Mouse (Mus musculus) bone marrow, adult 2 months (tissue): ENCODE results near the gene Cdk2ap1. TPM values are rescaled to one million over a fixed set of nuclear protein-coding genes. Genes with fewer than 3 reads are reported as not detected.
A peak's percentile ranks its signal among the peaks of the same experiment; 100 is the strongest.
"Not testable (repeated sequence)": the region's sequence is repeated elsewhere in the genome, so short reads cannot be mapped to it uniquely, and the experiment has no call there.

ENCODE experiments used
- H3K27ac ChIP-seq: fragments of 200-500 bp; 2 replicates; pipeline ENCODE4 v1.5.1; 2012; ENCODE audit warnings: low read depth, mild to moderate bottlenecking, control low read depth, inconsistent platforms, low read length; ENCODE audit not compliant: control insufficient read depth, poor library complexity, insufficient read depth
- H3K4me1 ChIP-seq: fragments of 200-500 bp; 2 replicates; pipeline ENCODE4 v1.6.1; 2011; ENCODE audit warnings: low read length; ENCODE audit not compliant: control insufficient read depth, insufficient read depth
- H3K4me3 ChIP-seq: fragments of 200-500 bp; replicated peaks from 2 replicates; pipeline ENCODE3; 2011; ENCODE audit warnings: mild to moderate bottlenecking, low read depth, low read length, control low read depth; ENCODE audit not compliant: control insufficient read depth
- CTCF ChIP-seq: fragments of 200-500 bp; IDR thresholded peaks from 2 replicates; pipeline ENCODE4 v1.5.1; 2011; ENCODE audit warnings: low read length, control low read depth; ENCODE audit not compliant: control insufficient read depth, insufficient read depth
- POLR2A ChIP-seq: fragments of 200-500 bp; IDR thresholded peaks from 2 replicates; pipeline ENCODE4 v1.6.1; 2011; ENCODE audit warnings: low read depth, mild to moderate bottlenecking, control low read depth, low read length, borderline replicate concordance; ENCODE audit not compliant: control insufficient read depth
- WGBS: fragments of 180-500 bp; shearing (Covaris S2); methylation state at CpG from one replicate; pipeline ENCODE4 v1.1.7; 2018; 5-methylcytosine and 5-hydroxymethylcytosine counted together
- polyA plus RNA-seq: library from polyadenylated mRNA; stranded (reverse); fragments of >200 nt; gene quantifications from 2 replicates; pipeline ENCODE4 v1.2.4, GENCODE M21; 2011; ENCODE audit warnings: low replicate concordance; ENCODE audit not compliant: missing spikeins, insufficient read depth, insufficient read length

Gene Cdk2ap1
- polyA plus RNA-seq: 35.9 and 43.9 TPM in 2 replicates

DNA sequence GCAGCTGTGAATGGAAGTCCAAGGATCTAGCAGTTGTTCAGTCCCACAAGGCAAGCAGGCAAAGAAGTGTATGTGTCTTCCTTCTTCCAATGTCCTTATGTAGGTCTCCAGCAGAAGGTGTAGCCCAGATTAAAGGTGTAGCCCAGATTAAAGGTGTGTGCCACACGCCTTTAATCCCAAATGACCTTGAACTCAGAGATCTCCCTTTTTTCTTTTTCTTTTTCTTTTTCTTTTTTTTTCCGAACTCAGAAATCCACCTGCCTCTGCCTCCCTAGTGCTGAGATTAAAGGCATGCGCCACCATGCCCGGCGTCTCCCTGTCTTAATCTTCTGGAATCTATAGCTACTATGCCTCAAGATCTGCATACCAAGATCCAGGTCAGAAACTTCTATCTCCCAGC lies at the start of gene Cdk2ap1:
Gene Cdk2ap1 (minus strand): TSS at position 101 of the 400 bp plus-strand sequence.
- H3K27ac ChIP-seq, H3K4me1 ChIP-seq, H3K4me3 ChIP-seq: not testable (repeated sequence)
- WGBS: 86% methylated on average over 5 of the region's 5 CpGs

DNA sequence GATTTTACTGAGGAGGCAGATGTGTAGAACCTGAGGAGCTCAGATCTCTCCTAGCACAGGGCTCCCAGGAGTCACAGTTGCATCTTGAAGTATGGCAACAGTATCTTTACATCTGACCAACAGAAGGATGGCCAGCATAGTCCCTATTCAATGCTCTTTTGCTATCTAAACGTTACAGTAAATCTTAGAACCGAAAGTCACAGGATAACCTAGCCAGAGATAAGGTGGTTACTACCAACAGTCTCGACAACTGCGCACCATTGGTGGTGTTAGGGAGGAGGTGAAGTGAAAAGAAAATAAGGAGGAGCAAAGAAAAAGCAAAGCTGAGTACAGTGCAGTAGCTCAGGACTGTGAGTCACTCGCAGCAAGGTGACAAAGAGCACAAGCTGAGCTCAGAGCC lies 49.3 kb upstream of the Cdk2ap1 start:
- no peaks in the 10 kb centered on the region; the same call in 1 of the 2 replicates for H3K4me1 ChIP-seq
- TF ChIP-seq POLR2A: no peak
- TF ChIP-seq CTCF: no peak
- H3K4me3 ChIP-seq: no peak overlapping the region
- WGBS: 68% methylated on average over 5 of the region's 5 CpGs
- no peak overlapping the region for H3K27ac ChIP-seq

DNA sequence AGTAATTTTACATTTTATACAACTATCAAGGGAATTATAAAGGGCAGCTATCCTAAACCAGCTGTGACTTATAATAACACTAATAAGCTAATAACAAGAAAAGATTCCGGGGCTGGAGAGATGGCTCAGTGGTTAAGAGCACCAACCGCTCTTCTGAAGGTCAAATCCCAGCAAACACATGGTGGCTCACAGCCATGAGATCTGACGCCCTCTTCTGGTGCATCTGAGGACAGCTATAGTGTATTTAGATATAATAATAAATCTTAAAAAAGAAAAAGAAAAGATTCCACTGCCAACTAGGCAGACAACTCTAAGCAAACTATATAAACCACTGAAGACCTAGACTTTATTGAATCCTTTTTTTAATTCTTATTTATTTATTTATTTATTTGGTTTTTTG lies 47.9 kb upstream of the Cdk2ap1 start:
- no peak overlapping the region for H3K27ac ChIP-seq
- no peak for TF ChIP-seq POLR2A
- peak; percentile 31; the same call in 1 of the 2 replicates for TF ChIP-seq CTCF
- WGBS: 76% methylated on average over 3 of the region's 3 CpGs
- no peak overlapping the region for H3K4me3 ChIP-seq
- no peaks in the 10 kb centered on the region for H3K4me1 ChIP-seq

DNA sequence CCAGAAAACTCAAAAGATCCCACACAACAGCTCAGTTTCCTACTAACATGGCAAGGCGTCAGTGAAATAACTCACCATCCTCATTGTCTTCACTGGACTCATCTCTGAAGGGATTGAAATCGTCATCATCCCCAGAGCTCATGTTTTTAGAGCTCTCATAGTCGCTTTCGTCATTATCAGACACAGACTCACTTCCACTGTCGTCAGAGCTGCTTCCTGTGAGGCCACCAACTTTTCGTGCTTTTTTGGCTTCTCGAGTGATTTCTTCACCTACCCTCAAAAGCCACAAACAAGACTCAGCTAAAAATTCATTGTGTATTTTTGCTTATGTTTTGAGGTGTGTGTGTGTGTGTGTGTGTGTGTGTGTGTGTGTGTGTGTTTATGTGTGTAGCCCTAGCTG lies 30.8 kb upstream of the Cdk2ap1 start:
- Histone ChIP-seq H3K4me1 (no peaks in the 10 kb centered on the region; the same call in 1 of the 2 replicates), H3K4me3 (no peak overlapping the region), H3K27ac (no peak overlapping the region; the same call in 1 of the 2 replicates)
- TF ChIP-seq CTCF (no peak), POLR2A (no peak)
- 26% methylated on average over 7 of the region's 7 CpGs for WGBS

DNA sequence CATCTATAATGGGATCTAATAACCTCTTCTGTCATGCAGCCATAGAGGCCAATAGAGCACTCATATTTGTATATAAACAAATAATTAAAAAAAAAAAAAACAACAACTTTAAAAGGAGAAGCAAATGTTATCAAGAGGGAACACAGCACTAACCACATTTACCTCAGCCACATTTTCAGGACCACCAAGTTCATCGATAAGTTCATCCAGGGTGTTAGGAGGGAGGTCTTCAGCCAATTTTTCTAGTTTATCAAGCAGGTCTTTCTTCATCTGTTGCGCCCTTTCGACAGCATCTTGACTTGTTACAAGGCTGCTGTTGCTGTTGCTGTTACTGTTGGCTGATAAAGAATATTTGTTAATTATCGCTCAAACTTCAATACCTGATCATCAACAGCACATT lies 29.5 kb upstream of the Cdk2ap1 start:
- H3K4me1 ChIP-seq: no peaks in the 10 kb centered on the region; the same call in 1 of the 2 replicates
- H3K27ac ChIP-seq: no peak overlapping the region
- no peak overlapping the region for H3K4me3 ChIP-seq
- 80% methylated on average over 4 of the region's 4 CpGs for WGBS
- TF ChIP-seq POLR2A (no peak), CTCF (no peak)

DNA sequence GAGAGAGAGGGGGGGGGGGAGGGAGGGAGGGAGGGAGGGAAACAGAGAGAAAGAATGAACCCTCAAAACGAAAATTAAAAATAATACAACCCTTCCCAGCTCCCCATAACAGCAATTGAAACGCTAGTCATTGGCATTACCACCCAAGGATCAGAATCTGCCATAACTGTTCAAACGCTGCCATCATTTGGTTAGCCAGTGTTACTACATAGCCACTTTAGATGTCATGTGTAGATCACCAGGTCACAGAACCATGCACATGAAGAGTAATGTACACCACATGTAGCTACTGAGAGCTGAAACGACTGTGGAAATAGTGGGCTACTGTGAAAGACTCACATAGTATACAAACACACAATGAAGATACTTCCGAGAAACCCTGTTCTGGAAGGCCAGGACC lies 25.1 kb upstream of the Cdk2ap1 start:
- 57% methylated on average over 5 of the region's 5 CpGs for WGBS
- H3K27ac ChIP-seq: no peak overlapping the region
- no peaks in the 10 kb centered on the region; the same call in 1 of the 2 replicates for H3K4me1 ChIP-seq
- no peak overlapping the region for H3K4me3 ChIP-seq
- TF ChIP-seq POLR2A (no peak), CTCF (no peak)

DNA sequence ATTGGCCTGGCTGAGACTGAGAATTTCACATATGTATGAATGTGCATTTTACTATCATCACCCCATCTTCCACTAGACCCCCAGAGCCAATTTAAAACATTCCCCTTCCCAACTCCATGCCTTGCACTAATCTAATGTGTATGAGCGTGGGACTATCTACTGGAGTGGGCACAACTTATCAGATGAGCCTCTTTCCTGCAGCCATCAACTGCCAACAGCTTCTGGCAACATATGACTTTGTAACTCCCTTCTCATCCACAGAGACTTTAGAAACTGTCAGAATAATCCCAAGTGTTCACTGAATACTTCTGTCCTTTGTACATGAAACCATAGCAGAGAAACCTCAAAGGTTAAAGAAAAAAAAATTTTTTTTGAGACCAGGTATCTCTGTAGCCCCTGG lies 17.2 kb upstream of the Cdk2ap1 start:
- no peak overlapping the region for H3K4me3 ChIP-seq
- H3K27ac ChIP-seq: no peak overlapping the region
- H3K4me1 ChIP-seq: no peaks in the 10 kb centered on the region
- 63% methylated on average over 1 of the region's 1 CpGs for WGBS
- TF ChIP-seq POLR2A (no peak), CTCF (no peak)

DNA sequence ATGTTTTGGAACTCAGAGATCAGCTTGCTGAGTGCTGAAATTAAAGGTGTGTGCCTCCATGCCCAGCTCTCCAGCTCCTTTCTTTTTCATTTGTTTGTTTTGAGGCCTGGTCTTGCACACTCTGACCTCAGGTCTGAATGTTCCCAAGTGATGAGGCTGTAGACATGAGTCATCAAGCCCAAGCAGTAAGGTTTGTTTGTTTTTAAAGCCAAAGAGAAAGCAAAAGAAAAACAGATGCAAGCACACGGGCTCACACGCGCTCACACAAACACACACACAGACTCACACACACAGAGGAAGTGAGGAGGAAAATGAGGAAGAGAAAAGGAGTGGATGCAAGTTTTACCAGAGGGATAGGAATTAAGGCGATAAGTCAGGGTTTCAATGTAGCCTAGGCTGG lies 14.3 kb upstream of the Cdk2ap1 start:
- Histone ChIP-seq H3K4me3 (no peak overlapping the region), H3K27ac (no peak overlapping the region), H3K4me1 (no peaks in the 10 kb centered on the region)
- TF ChIP-seq POLR2A (no peak), CTCF (no peak)
- 75% methylated on average over 4 of the region's 4 CpGs for WGBS

DNA sequence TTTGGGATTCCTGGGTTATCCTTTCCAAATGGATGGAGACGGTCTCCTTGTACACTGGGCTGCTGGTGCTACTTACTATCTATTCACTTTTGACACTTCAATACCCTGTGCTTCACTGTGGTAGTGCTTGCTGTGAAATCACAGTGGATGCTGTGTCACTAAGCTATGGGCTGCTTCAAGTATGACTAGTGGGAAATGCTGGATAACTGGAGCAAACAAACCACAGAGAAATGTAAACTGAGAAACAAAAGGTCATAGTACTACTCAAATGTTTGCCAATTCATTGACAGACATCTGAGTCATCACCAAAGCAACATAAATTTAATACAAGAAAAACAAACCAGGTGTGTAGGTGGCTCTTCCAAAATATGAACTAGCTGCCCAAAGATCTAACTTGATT lies 13.5 kb upstream of the Cdk2ap1 start:
- Histone ChIP-seq H3K4me3 (no peak overlapping the region), H3K4me1 (no peaks in the 10 kb centered on the region), H3K27ac (no peak overlapping the region)
- TF ChIP-seq CTCF (no peak), POLR2A (no peak)
- WGBS: 94% methylated on average over 1 of the region's 1 CpGs

DNA sequence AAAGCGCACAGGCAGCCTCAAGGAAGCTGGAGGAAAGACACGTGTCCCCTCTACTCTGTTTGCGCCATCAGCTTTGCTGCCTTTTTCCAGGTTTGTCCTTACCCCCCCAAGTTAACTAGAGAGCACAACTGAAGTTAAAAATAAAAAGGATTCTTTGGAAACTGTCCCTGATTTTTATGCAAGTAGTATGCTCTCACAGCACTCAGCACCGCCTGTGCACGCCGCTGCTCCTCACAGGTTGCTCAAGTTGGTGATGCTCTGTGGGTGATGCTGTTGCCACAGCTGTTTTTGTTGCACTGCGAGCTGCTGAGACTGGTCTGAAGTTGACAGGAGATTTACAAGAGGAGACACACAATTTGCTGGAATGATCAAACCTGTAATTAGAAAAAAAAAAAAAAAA lies 11.4 kb upstream of the Cdk2ap1 start:
- TF ChIP-seq POLR2A: no peak
- no peak for TF ChIP-seq CTCF
- WGBS: 94% methylated on average over 7 of the region's 7 CpGs
- H3K27ac ChIP-seq: no peak overlapping the region
- no peak overlapping the region for H3K4me3 ChIP-seq
- H3K4me1 ChIP-seq: no peaks in the 10 kb centered on the region; the same call in none of the 2 replicates
